ENCODE assay signal across 14 mouse cellular contexts in the genomic region with DNA sequence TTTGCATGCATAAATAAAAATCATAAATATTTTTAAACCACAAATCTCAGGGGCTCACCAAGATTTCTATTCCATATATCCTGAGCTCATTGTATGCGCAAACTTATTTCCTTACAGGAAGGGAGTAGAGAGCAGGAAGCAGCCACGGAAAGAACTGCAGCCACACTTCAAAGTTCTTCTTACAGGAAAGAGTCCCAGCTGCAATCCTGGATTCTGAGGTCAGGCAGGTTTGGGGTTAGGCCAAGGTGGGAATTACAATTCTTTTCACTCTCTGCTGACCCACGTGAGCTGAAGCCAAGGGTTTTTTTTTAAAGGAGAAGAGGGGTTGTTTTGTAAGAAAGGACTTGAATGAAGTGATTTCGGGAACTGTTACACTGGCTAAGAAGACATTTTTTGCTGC. TPM values are rescaled to one million over a fixed set of nuclear protein-coding genes. Genes with fewer than 3 reads are reported as not detected.
DNase-seq lines count a peak whose midpoint lies in the region; ATAC-seq and TF ChIP-seq lines count a peak whose summit lies in the region.
"Had no signal": no experiment of that assay in that cellular context is flagged by ENCODE, and none has a peak within 500 bp of the region (broad histone marks: within the 10 kb centered on the region; RNA-seq: fewer than 3 reads in every experiment).

No protein-coding gene starts in this region.

- no peak overlapping the region for H3K4me3 ChIP-seq in midbrain, embryonic 11.5 days (ENCODE audit: low read depth, low read length)
- no peak overlapping the region for H3K4me3 ChIP-seq in midbrain, postnatal 0 days (ENCODE audit: low read depth, low read length)
- H3K4me3 ChIP-seq in heart, embryonic 13.5 days, result 0 out of 2 replicates have a peak overlapping the region, but pooled peaks have one; percentile 4
- H3K4me3 ChIP-seq in kidney, postnatal 0 days (replicated peaks; ENCODE audit: low read depth, low read length), result no peak overlapping the region
- H3K4me3 ChIP-seq: embryonic facial prominence, embryonic 12.5 days; forebrain, embryonic 13.5 days; liver, embryonic 13.5 days; midbrain, embryonic 10.5 days had no signal

- no peaks in the 10 kb centered on the region for H3K36me3 ChIP-seq in midbrain, embryonic 11.5 days (ENCODE audit: control insufficient read depth, insufficient read depth, low read length)
- H3K36me3 ChIP-seq in midbrain, postnatal 0 days (ENCODE audit: insufficient read depth, low read length), result no peaks in the 10 kb centered on the region
- no peaks in the 10 kb centered on the region for H3K36me3 ChIP-seq in heart, embryonic 13.5 days
- H3K36me3 ChIP-seq in kidney, postnatal 0 days (ENCODE audit: insufficient read depth, low read length), result no peaks in the 10 kb centered on the region
- H3K36me3 ChIP-seq: embryonic facial prominence, embryonic 12.5 days; liver, embryonic 13.5 days; midbrain, embryonic 10.5 days had no signal

- no peak for ATAC-seq in midbrain, embryonic 11.5 days (ENCODE audit: low FRiP score)
- ATAC-seq in midbrain, postnatal 0 days (ENCODE audit: low FRiP score), result no peak
- no peak for ATAC-seq in heart, embryonic 13.5 days (ENCODE audit: extremely low read depth, insufficient number of reproducible peaks, low FRiP score, low TSS enrichment)
- no peak for ATAC-seq in kidney, postnatal 0 days (replicated peaks; ENCODE audit: low FRiP score, low read depth)
- ATAC-seq: forebrain, embryonic 13.5 days; hindbrain, postnatal 0 days had no signal

- no peaks in the 10 kb centered on the region for H3K4me1 ChIP-seq in midbrain, embryonic 11.5 days (ENCODE audit: control insufficient read depth, insufficient read depth, low read length)
- H3K4me1 ChIP-seq in midbrain, postnatal 0 days (ENCODE audit: insufficient read depth, low read length), result no peaks in the 10 kb centered on the region
- peaks cover 22% of the 10 kb centered on the region for H3K4me1 ChIP-seq in heart, embryonic 13.5 days
- no peaks in the 10 kb centered on the region for H3K4me1 ChIP-seq in kidney, postnatal 0 days (replicated peaks; ENCODE audit: insufficient read depth, low read length)
- H3K4me1 ChIP-seq: forebrain, embryonic 13.5 days; liver, embryonic 13.5 days; midbrain, embryonic 10.5 days had no signal

- H3K27ac ChIP-seq in midbrain, embryonic 11.5 days (ENCODE audit: low read depth, low read length), result no peak overlapping the region
- no peak overlapping the region for H3K27ac ChIP-seq in midbrain, postnatal 0 days (ENCODE audit: low read depth, low read length)
- peak overlapping the region; percentile 49; the same call in 1 of the 2 replicates for H3K27ac ChIP-seq in heart, embryonic 13.5 days (replicated peaks)
- no peak overlapping the region for H3K27ac ChIP-seq in kidney, postnatal 0 days
- H3K27ac ChIP-seq: forebrain, embryonic 13.5 days; hindbrain, postnatal 0 days; liver, embryonic 13.5 days; midbrain, embryonic 10.5 days had no signal

- DNase-seq in midbrain, embryonic 11.5 days (ENCODE audit: low spot score, missing footprints), result peak; percentile 62
- DNase-seq in midbrain, postnatal 0 days (ENCODE audit: low spot score), result no peak
- peak; percentile 56 for DNase-seq in kidney, postnatal 0 days (ENCODE audit: low spot score)
- peak; percentile 49 to 51 for DNase-seq in lung, postnatal 4 days
- no peak for DNase-seq in gastrocnemius, adult 8-10 months (ENCODE audit: low spot score in 2 of 2)
- DNase-seq in urinary bladder, postnatal 14 days (ENCODE audit: low spot score), result no peak
- DNase-seq: cerebellum, adult 9-10 months; liver, embryonic 13.5 days had no signal

- no peaks in the 10 kb centered on the region for H3K9me3 ChIP-seq in midbrain, embryonic 11.5 days (ENCODE audit: control insufficient read depth, low read length)
- no peaks in the 10 kb centered on the region for H3K9me3 ChIP-seq in midbrain, postnatal 0 days (ENCODE audit: low read length)
- no peaks in the 10 kb centered on the region for H3K9me3 ChIP-seq in heart, embryonic 13.5 days
- no peaks in the 10 kb centered on the region for H3K9me3 ChIP-seq in kidney, postnatal 0 days (replicated peaks; ENCODE audit: low read length)
- H3K9me3 ChIP-seq: embryonic facial prominence, embryonic 12.5 days; forebrain, embryonic 13.5 days; liver, embryonic 13.5 days; midbrain, embryonic 10.5 days had no signal

- WGBS in midbrain, embryonic 11.5 days, result 57% methylated on average over 4 of the region's 4 CpGs
- WGBS in midbrain, postnatal 0 days, result 56% methylated on average over 4 of the region's 4 CpGs
- whole genome bisulfite sequencing in heart, embryonic 13.5 days, result 38% methylated on average over 4 of the region's 4 CpGs
- 28% methylated on average over 4 of the region's 4 CpGs for WGBS in kidney, postnatal 0 days

- no peak for TF ChIP-seq CTCF in midbrain, postnatal 0 days (IDR thresholded peaks at IDR 0.05)
- TF ChIP-seq CTCF in kidney, postnatal 0 days (IDR thresholded peaks at IDR 0.05; ENCODE audit: low read depth), result no peak

- H3K27me3 ChIP-seq in midbrain, embryonic 11.5 days (ENCODE audit: control insufficient read depth, insufficient read depth, low read length), result no peaks in the 10 kb centered on the region
- H3K27me3 ChIP-seq in midbrain, postnatal 0 days (ENCODE audit: insufficient read depth, low read length), result no peaks in the 10 kb centered on the region
- H3K27me3 ChIP-seq in heart, embryonic 13.5 days (replicated peaks), result no peaks in the 10 kb centered on the region
- no peaks in the 10 kb centered on the region; the same call in 1 of the 2 replicates for H3K27me3 ChIP-seq in kidney, postnatal 0 days (ENCODE audit: insufficient read depth, low read length)
- H3K27me3 ChIP-seq: embryonic facial prominence, embryonic 12.5 days; forebrain, embryonic 13.5 days had no signal

- H3K9ac ChIP-seq in midbrain, embryonic 11.5 days (ENCODE audit: low read length), result no peak overlapping the region
- H3K9ac ChIP-seq in midbrain, postnatal 0 days (replicated peaks; ENCODE audit: low read length, poor library complexity, severe bottlenecking), result no peak overlapping the region
- H3K9ac ChIP-seq in heart, embryonic 13.5 days, result peak overlapping the region; percentile 28; the same call in 1 of the 2 replicates
- H3K9ac ChIP-seq in kidney, postnatal 0 days (ENCODE audit: low read depth, low read length), result no peak overlapping the region
- H3K9ac ChIP-seq: embryonic facial prominence, embryonic 12.5 days; forebrain, embryonic 13.5 days; liver, embryonic 13.5 days had no signal

- H3K4me2 ChIP-seq in midbrain, embryonic 11.5 days, result no peak overlapping the region
- no peak overlapping the region for H3K4me2 ChIP-seq in midbrain, postnatal 0 days (ENCODE audit: low read depth, low read length, poor library complexity, severe bottlenecking)
- H3K4me2 ChIP-seq in heart, embryonic 13.5 days, result peak overlapping the region; percentile 46
- peak overlapping the region; percentile 21; the same call in 1 of the 2 replicates for H3K4me2 ChIP-seq in kidney, postnatal 0 days (ENCODE audit: low read length)
- H3K4me2 ChIP-seq: embryonic facial prominence, embryonic 12.5 days; forebrain, embryonic 13.5 days; liver, embryonic 13.5 days had no signal

RNA-seq across cellular contexts. Expression of gene Cartpt, which starts 49.9 kb away (rescaled TPM):
- polyA plus RNA-seq in midbrain, embryonic 11.5 days (2014; fragmentation: Nextera tagmentation; extraction: Ambion mirVana), result 36.2 and 39.3 TPM in 2 replicates
- total RNA-seq in midbrain, postnatal 0 days (2014; rRNA removed), result 9.2 and 16.1 TPM in 2 replicates
- polyA plus RNA-seq in midbrain, postnatal 0 days (2015; fragmentation: Nextera tagmentation; extraction: Ambion mirVana), result 24.8 and 28.4 TPM in 2 replicates
- 0.19 and 0.52 TPM in 2 replicates for polyA plus RNA-seq in heart, embryonic 13.5 days (2015; fragmentation: Nextera tagmentation; extraction: Ambion mirVana)
- polyA plus RNA-seq in kidney, postnatal 0 days (2015; fragmentation: Nextera tagmentation; extraction: Ambion mirVana), result 0.16 TPM in 1 of 2 replicates, not detected in the other
- total RNA-seq in gastrocnemius, adult 8-10 months (2022), result not detected
- total RNA-seq: gastrocnemius, postnatal 4 days had no signal
- polyA plus RNA-seq: liver, embryonic 13.5 days had no signal

Comparison
In these comparisons a context has a peak if more than half of its experiments do, and no peak if none do; other contexts are left out.
1. DNase-seq: peak in midbrain, embryonic 11.5 days (single experiment), kidney, postnatal 0 days (single experiment) and lung, postnatal 4 days (2 of 2); none in midbrain, postnatal 0 days (single experiment), gastrocnemius, adult 8-10 months (0 of 2) and urinary bladder, postnatal 14 days (single experiment).
2. H3K4me2 ChIP-seq: peak in heart, embryonic 13.5 days (single experiment) and kidney, postnatal 0 days (single experiment); none in midbrain, embryonic 11.5 days (single experiment) and midbrain, postnatal 0 days (single experiment).
3. RNA of gene Cartpt, which starts 49.9 kb away (polyA plus RNA-seq): 36.2 to 39.3 TPM in midbrain, embryonic 11.5 days and 24.8 to 28.4 TPM in midbrain, postnatal 0 days; 0.19 to 0.52 TPM in heart, embryonic 13.5 days and 0.16 TPM in kidney, postnatal 0 days; every median in the first group is over 10 times any median in the second.